Mouse (Mus musculus): ENCODE data around the gene Nln. TPM values are rescaled to one million over a fixed set of nuclear protein-coding genes. Genes with fewer than 3 reads are reported as not detected.

Gene Nln
- polyA plus RNA-seq, 1 experiment from 2014 or later: 69.1 TPM

DNA sequence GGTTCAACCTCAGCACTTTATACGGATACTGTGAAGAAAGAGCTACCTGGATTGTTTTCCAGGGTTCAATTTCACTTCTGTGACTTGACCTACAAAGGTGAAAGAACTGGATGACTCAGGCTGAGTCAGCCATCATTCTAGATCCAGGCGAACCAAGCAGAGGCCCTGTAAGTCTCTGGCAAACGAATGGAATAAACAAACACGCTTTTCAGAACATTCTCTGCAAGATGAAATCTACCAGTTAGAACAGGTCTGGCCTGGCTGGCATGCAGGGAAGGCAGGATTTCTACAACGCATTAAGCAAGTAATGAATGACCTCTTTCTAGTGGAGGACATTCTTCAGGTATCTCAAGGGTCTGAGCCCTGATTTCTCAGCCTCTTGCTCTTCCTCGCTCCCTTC is 131.6 kb downstream of the Nln start:
- ATAC-seq (ENCODE audit: low FRiP score, low TSS enrichment) (no peak), DNase-seq (no peak)
- H3K4me3 ChIP-seq (replicated peaks; ENCODE audit: low read depth, low read length): no peak overlapping the region
- WGBS: 79% methylated on average over 6 of the region's 6 CpGs
- H3K36me3 ChIP-seq (ENCODE audit: control insufficient read depth, insufficient read depth, low read length): no peaks in the 10 kb centered on the region
- H3K4me1 ChIP-seq (ENCODE audit: control insufficient read depth, insufficient read depth, low read length): no peaks in the 10 kb centered on the region
- no peaks in the 10 kb centered on the region for H3K27me3 ChIP-seq (ENCODE audit: control insufficient read depth, insufficient read depth, low read length)
- H3K9ac ChIP-seq (replicated peaks; ENCODE audit: low read length): no peak overlapping the region
- H3K4me2 ChIP-seq (ENCODE audit: low read length): no peak overlapping the region
- peaks cover 2% of the 10 kb centered on the region; the same call in 1 of the 2 replicates for H3K9me3 ChIP-seq (ENCODE audit: control insufficient read depth, low read length)
- no peak overlapping the region for H3K27ac ChIP-seq (replicated peaks; ENCODE audit: low read depth, low read length)

DNA sequence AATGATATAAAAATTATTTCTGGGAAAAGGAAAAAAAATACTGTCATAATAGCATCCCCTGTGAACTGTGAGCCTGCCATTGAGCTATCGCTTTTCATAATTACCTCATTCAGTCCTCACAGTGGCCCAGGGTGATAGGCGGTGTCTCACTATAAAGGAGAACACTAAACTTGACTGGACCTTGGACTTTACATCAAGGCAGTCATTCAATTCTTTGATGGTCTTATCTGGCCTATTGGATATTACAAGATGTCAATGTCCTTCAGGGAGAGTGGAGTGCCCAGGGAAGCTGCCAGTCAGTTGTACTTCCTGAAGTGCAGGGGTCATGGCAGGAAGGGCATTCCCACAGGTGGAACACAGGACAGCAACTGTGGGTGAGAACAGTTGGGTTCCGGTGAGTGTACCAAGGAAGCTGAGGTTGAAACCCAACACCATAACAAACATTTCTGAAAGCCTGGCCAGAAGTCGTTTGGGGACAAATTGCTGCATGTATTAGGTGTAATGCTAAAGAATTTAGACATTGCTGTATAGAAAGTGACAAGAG is 133.2 kb downstream of the Nln start:
- Histone ChIP-seq H3K4me2 (ENCODE audit: low read length) (no peak overlapping the region), H3K36me3 (ENCODE audit: control insufficient read depth, insufficient read depth, low read length) (no peaks in the 10 kb centered on the region), H3K9me3 (ENCODE audit: control insufficient read depth, low read length) (peaks cover 2% of the 10 kb centered on the region; the same call in 1 of the 2 replicates), H3K27me3 (ENCODE audit: control insufficient read depth, insufficient read depth, low read length) (no peaks in the 10 kb centered on the region), H3K4me1 (ENCODE audit: control insufficient read depth, insufficient read depth, low read length) (no peaks in the 10 kb centered on the region), H3K4me3 (replicated peaks; ENCODE audit: low read depth, low read length) (no peak overlapping the region), H3K9ac (replicated peaks; ENCODE audit: low read length) (no peak overlapping the region), H3K27ac (replicated peaks; ENCODE audit: low read depth, low read length) (no peak overlapping the region)
- DNase-seq: no peak
- WGBS: 84% methylated on average over 4 of the region's 4 CpGs
- no peak for ATAC-seq (ENCODE audit: low FRiP score, low TSS enrichment)

DNA sequence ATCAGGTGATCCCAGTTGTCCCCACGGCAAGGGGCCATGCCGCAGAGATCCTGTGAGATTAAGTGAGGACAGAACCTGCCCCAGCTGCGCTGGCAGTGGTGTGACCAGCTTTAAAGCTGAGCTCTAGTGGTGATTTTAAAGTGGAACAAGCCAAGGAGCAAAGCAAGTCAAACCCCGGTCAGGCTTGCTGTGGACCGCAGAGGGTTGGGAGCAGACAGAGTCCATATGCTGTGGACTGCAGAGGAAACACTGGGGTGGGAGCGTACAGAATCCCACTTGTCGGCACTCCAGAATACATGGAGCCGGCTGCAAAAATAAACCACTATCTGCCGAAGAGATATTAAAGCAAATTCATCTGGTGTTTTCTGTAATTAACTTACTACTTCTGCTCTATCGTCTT is 134.3 kb downstream of the Nln start:
- no peaks in the 10 kb centered on the region for H3K4me1 ChIP-seq (ENCODE audit: control insufficient read depth, insufficient read depth, low read length)
- DNase-seq (no peak), ATAC-seq (ENCODE audit: low FRiP score, low TSS enrichment) (no peak)
- H3K27me3 ChIP-seq (ENCODE audit: control insufficient read depth, insufficient read depth, low read length): no peaks in the 10 kb centered on the region
- no peak overlapping the region for H3K9ac ChIP-seq (replicated peaks; ENCODE audit: low read length)
- H3K36me3 ChIP-seq (ENCODE audit: control insufficient read depth, insufficient read depth, low read length): no peaks in the 10 kb centered on the region
- H3K9me3 ChIP-seq (ENCODE audit: control insufficient read depth, low read length): peaks cover 2% of the 10 kb centered on the region; the same call in 1 of the 2 replicates
- no peak overlapping the region for H3K27ac ChIP-seq (replicated peaks; ENCODE audit: low read depth, low read length)
- 85% methylated on average over 10 of the region's 10 CpGs for WGBS
- H3K4me3 ChIP-seq (replicated peaks; ENCODE audit: low read depth, low read length): no peak overlapping the region
- no peak overlapping the region for H3K4me2 ChIP-seq (ENCODE audit: low read length)

DNA sequence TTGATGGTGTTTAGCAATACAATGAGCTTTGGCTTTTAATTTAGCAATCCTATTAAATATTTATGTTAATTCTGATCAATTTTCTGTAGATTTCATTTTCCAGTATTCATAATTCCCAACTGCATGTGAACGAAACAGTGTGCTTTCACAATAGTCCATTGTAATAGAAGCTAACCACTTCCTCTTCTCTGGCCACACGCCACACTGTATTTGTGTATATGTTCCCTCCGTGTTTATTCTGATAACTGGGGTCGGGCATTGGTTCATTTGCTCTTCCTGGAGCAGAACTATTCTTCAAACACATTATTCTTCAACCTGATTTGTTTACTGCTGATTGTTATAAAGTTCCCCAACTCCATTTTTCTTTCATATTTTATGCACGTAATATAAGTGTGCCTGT is 135.4 kb downstream of the Nln start:
- DNase-seq: no peak
- ATAC-seq (ENCODE audit: low FRiP score, low TSS enrichment): no peak
- WGBS: 91% methylated on average over 5 of the region's 5 CpGs

More for the DNA sequence above, 135.4 kb downstream of the Nln start:
- Histone ChIP-seq H3K4me1 (ENCODE audit: control insufficient read depth, insufficient read depth, low read length) (no peaks in the 10 kb centered on the region), H3K9me3 (ENCODE audit: control insufficient read depth, low read length) (no peaks in the 10 kb centered on the region), H3K27ac (replicated peaks; ENCODE audit: low read depth, low read length) (no peak overlapping the region), H3K9ac (replicated peaks; ENCODE audit: low read length) (no peak overlapping the region), H3K36me3 (ENCODE audit: control insufficient read depth, insufficient read depth, low read length) (no peaks in the 10 kb centered on the region), H3K27me3 (ENCODE audit: control insufficient read depth, insufficient read depth, low read length) (no peaks in the 10 kb centered on the region), H3K4me3 (replicated peaks; ENCODE audit: low read depth, low read length) (no peak overlapping the region), H3K4me2 (ENCODE audit: low read length) (no peak overlapping the region)

Other genes with a start within 250 kb of the Nln start
- gene Erbin, start 189.1 kb downstream of the Nln start, polyA plus RNA-seq (2014; fragmentation: Nextera tagmentation; extraction: Ambion mirVana): 16.0 and 21.7 TPM in 2 replicates
- 21.3 and 32.3 TPM in 2 replicates for gene Sgtb, start 127 bp upstream of the Nln start, polyA plus RNA-seq (2014; fragmentation: Nextera tagmentation; extraction: Ambion mirVana)
- 63.1 and 66.6 TPM in 2 replicates for gene Trappc13, start 68.9 kb upstream of the Nln start, polyA plus RNA-seq (2014; fragmentation: Nextera tagmentation; extraction: Ambion mirVana)
- gene Trim23, start 69.2 kb upstream of the Nln start, polyA plus RNA-seq (2014; fragmentation: Nextera tagmentation; extraction: Ambion mirVana): 40.1 and 42.3 TPM in 2 replicates
- 12.0 and 12.9 TPM in 2 replicates for gene Cenpk, start 119.0 kb upstream of the Nln start, polyA plus RNA-seq (2014; fragmentation: Nextera tagmentation; extraction: Ambion mirVana)
- gene Ppwd1, start 119.2 kb upstream of the Nln start, polyA plus RNA-seq (2014; fragmentation: Nextera tagmentation; extraction: Ambion mirVana): 7.9 and 8.1 TPM in 2 replicates
- gene Adamts6, start 178.2 kb upstream of the Nln start, polyA plus RNA-seq (2014; fragmentation: Nextera tagmentation; extraction: Ambion mirVana): 1.8 and 2.2 TPM in 2 replicates